Mouse (Mus musculus) thymus, postnatal 10 days (tissue): ENCODE results near the gene Gimap7.

ENCODE experiments used
- DNase-seq, 2 experiments: peaks; one replicate each; pipeline ENCODE4 v3.0.0; 2021; ENCODE audit warnings: low spot score in 2 of 2

Gene Gimap7

DNA sequence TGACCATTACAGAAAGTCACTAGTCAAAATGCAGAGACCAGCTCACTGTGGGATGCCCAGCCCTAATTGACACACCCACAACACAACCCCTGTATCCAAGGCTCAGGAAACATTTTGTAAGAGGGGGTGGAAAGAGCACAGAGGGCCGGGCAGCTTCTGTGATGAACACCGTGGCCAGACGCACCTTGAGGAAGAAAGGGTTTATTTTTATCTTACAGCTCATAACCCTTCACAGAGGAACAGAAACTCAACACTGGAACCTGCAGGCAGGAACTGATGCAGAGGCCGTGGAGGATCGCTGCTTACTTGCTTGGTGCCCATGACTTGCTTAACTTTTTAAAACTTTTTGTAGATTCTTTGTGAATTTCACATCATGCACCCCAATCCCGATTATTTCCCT is 25.5 kb upstream of the Gimap7 start:
- no peak for DNase-seq

GRCm38 (mm10) chr6:48696830-48697554 is 21.4 kb upstream of the Gimap7 start:
- no peak for DNase-seq

- DNase-seq = no peak
Observed at GRCm38 (mm10) chr6:48697555-48697930, 20.9 kb upstream of the Gimap7 start.

GRCm38 (mm10) chr6:48698066-48698856 is 20.2 kb upstream of the Gimap7 start:
- no peak for DNase-seq

DNA sequence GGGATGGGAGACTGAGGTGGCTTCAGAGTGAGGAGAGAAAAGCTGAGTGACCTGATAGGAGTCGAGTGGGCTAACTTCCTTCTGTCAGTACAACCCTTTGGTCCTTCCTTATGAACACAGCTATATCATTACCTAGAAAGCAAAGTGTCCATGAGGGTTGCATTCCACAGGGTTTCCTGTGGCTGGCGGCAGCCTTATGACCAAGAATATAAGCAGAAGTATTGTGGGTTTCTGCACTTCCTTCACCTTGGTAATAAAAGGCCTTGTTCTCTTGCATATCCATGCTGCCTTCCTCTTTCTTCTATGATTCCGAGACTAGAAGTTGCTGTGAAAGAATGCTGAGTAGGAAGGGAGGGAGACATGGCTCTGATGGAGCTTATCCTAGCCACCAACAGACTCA is 19.5 kb upstream of the Gimap7 start:
- DNase-seq = no peak

GRCm38 (mm10) chr6:48700251-48701075 is 18.0 kb upstream of the Gimap7 start:
- DNase-seq = no peak

GRCm38 (mm10) chr6:48702146-48702545 is 16.3 kb upstream of the Gimap7 start:
- no peak for DNase-seq

GRCm38 (mm10) chr6:48702601-48703000 is 15.8 kb upstream of the Gimap7 start:
- no peak for DNase-seq

DNA sequence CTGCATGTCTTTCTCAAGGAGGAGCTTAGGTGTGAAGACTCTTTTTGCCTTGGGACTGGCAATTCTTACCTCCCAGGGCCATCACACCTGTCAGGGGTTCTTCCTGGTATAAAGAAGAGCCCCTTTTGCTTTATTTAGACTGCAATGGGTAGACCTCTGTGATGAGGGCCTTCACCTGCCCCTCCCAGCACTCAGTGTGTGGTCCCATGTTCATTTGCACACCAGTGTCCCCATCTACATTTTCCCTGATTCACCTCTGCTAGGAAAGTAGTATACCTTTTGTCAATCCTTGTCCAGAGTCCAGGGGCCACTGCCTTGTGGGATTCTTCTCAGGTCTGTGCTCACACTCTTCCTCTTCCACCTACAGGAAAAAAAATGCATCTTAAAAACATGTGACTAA is 14.3 kb upstream of the Gimap7 start:
- no peak for DNase-seq

DNA sequence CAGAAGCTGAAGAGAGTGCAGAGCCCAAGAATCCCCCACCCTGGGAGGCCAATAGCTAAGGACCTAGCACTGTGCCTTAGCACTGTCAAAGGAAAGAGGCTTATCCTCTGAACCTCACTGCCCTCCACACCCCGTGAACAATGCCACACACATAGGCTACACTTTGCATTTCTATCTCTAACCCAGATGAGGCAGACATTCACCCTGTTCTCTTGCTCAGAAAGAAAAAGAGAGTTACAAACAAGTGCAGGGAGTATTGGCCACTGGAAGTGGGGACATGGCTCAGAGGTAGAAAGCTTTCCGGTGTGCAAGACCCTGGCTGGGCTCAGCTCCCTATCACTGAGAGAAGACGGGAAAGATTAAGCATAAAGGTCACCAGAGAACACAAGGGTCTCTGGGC is 12.3 kb upstream of the Gimap7 start:
- no peak for DNase-seq

DNA sequence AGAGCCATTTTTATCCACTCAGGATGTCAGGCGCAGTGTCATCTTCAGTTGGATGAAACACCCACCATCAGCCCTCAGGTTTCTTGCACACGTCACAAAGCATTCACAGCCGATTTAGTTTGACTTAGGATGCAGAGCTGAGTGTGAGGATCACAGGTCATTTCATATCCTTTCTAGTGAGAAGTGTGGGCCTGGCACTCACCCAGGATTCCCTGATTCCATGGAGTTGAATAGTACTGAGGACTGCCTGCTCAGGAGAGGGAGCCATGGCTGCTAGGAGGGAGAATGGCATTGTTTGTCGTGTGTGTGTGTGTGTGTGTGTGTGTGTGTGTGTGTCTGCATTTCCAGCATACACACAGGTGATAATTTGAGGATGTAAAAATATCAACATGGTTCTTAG is 1.9 kb downstream of the Gimap7 start:
- no peak for DNase-seq

GRCm38 (mm10) chr6:48723468-48723867 is 5.0 kb downstream of the Gimap7 start:
- no peak for DNase-seq

- DNase-seq = no peak
Observed at GRCm38 (mm10) chr6:48725476-48725875, 7.1 kb downstream of the Gimap7 start.

- no peak for DNase-seq
Observed at GRCm38 (mm10) chr6:48727761-48728160, 9.3 kb downstream of the Gimap7 start.

DNA sequence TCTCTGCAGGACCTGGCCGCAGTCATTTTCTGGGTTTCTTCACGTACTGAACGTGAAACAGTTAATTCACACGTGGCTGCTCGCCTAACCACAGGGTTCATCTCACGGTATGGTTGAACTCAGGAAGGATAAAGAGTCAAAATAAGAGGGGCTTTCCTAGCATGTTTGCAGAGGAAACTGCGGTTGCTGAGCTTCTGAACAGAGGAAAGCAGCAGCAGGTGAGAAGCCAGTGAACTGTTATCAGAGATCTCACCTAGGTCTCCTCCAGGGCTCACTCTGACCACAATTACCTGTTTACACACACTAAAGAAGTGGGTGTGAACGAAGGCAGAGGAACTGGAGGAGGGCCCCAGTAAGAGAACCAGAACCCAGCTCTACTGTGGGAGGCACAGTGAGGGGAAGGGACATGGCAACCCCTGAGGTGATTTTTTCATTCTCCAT is 14.5 kb downstream of the Gimap7 start:
- DNase-seq = peak; percentile 77 to 83

GRCm38 (mm10) chr6:48733660-48734059 is 15.2 kb downstream of the Gimap7 start:
- no peak for DNase-seq

DNA sequence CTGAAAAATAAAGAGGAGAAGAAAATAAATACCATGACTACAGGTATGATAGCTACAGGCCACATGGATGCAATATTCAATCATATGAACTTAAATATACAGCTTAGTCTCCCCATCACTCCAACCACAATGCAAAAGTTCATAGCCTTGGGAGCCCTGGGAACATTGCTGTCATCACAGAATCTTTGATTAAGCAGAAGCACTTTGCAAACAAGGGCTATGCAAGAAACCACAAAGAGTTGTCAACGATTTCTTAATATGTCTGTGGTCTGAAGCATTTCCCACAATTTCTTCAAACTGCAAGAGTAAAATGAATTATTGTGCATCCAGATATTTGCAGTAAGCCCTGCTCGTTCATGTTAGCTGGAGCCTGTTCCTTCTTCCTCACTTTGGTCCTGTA is 18.6 kb downstream of the Gimap7 start:
- no peak for DNase-seq

DNA sequence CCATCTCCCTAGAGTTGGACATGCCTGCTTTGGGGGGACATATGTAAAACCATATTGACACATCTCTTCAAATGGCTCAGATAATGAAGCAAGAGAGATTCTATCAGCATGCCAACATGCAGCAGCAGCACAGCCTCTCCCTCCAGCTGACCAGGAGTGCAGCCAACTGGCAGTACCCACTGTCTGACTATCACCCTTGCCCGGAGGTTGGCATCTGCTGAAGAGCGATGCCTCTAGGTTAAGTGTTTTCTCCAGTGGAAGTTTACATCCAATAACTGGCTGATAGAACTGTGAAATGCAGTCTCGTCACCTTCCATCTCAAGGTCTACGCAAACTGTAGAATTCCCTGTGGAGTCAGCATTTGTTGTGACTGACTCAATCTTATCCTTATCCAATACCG is 19.3 kb downstream of the Gimap7 start:
- no peak for DNase-seq

- peak; percentile 69 for DNase-seq
Observed at GRCm38 (mm10) chr6:48738961-48739779, 20.7 kb downstream of the Gimap7 start, which contains the start of gene Gimap1. TSS of gene Gimap1 (plus strand) at chr6:48739054.

DNA sequence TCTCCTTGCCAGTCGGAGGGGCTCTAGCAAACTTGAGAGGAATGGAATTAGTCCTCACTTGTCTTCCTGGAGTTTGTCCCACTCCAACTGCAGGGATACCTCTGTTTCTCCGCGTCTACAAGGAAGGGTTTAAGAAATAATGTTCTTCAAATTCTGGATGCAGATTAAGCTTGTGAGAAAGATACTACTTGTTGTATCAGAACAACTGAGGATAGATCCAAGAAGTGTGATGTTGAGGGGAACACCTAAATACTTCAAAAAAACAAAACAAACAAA is 21.3 kb downstream of the Gimap7 start:
- DNase-seq = no peak

- no peak for DNase-seq
Observed at GRCm38 (mm10) chr6:48740501-48741169, 22.2 kb downstream of the Gimap7 start.
